Mouse (Mus musculus): ENCODE results near the gene Fgfr2. TPM values are rescaled to one million over a fixed set of nuclear protein-coding genes. Genes with fewer than 3 reads are reported as not detected.

Fgfr2 gene
- polyA plus RNA-seq, 1 experiment from 2014 or later, result 24.9 TPM

GRCm38 (mm10) chr7:132747096-132747495, 376.1 kb downstream of the Fgfr2 start:
- WGBS (ENCODE audit: insufficient replicate concordance), result 72% methylated on average over 6 of the region's 6 CpGs
- H3K4me1 ChIP-seq (ENCODE audit: control insufficient read depth, insufficient read depth, low read length), result peaks cover 2% of the 10 kb centered on the region; the same call in 1 of the 2 replicates
- ATAC-seq (replicated peaks; ENCODE audit: insufficient number of reproducible peaks, low FRiP score, low TSS enrichment), result no peak

GRCm38 (mm10) chr7:132742912-132743311, 380.2 kb downstream of the Fgfr2 start:
- WGBS (ENCODE audit: insufficient replicate concordance), result 90% methylated on average over 5 of the region's 5 CpGs
- Histone ChIP-seq H3K27me3 (ENCODE audit: control insufficient read depth, insufficient read depth, low read length) (no peaks in the 10 kb centered on the region), H3K4me3 (ENCODE audit: low read depth, low read length) (no peak overlapping the region), H3K4me1 (ENCODE audit: control insufficient read depth, insufficient read depth, low read length) (peaks cover 10% of the 10 kb centered on the region), H3K9me3 (replicated peaks; ENCODE audit: control insufficient read depth, low read length) (no peaks in the 10 kb centered on the region), H3K27ac (ENCODE audit: low read depth, low read length) (no peak overlapping the region), H3K9ac (ENCODE audit: low read depth, low read length) (no peak overlapping the region), H3K4me2 (no peak overlapping the region), H3K36me3 (ENCODE audit: control insufficient read depth, insufficient read depth, low read length) (no peaks in the 10 kb centered on the region)
- no peak for ATAC-seq (replicated peaks; ENCODE audit: insufficient number of reproducible peaks, low FRiP score, low TSS enrichment)

More at GRCm38 (mm10) chr7:132747096-132747495, 376.1 kb downstream of the Fgfr2 start:
- Histone ChIP-seq H3K4me3 (ENCODE audit: low read depth, low read length) (no peak overlapping the region), H3K4me2 (no peak overlapping the region), H3K27me3 (ENCODE audit: control insufficient read depth, insufficient read depth, low read length) (no peaks in the 10 kb centered on the region), H3K27ac (ENCODE audit: low read depth, low read length) (no peak overlapping the region), H3K9ac (ENCODE audit: low read depth, low read length) (no peak overlapping the region), H3K9me3 (replicated peaks; ENCODE audit: control insufficient read depth, low read length) (no peaks in the 10 kb centered on the region), H3K36me3 (ENCODE audit: control insufficient read depth, insufficient read depth, low read length) (no peaks in the 10 kb centered on the region)

- H3K4me2 ChIP-seq, result no peak overlapping the region
- WGBS (ENCODE audit: insufficient replicate concordance), result 53% methylated on average over 6 of the region's 6 CpGs
- no peak overlapping the region for H3K27ac ChIP-seq (ENCODE audit: low read depth, low read length)
- no peak for ATAC-seq (replicated peaks; ENCODE audit: insufficient number of reproducible peaks, low FRiP score, low TSS enrichment)
- H3K36me3 ChIP-seq (ENCODE audit: control insufficient read depth, insufficient read depth, low read length), result no peaks in the 10 kb centered on the region
- H3K27me3 ChIP-seq (ENCODE audit: control insufficient read depth, insufficient read depth, low read length), result no peaks in the 10 kb centered on the region
- H3K4me3 ChIP-seq (ENCODE audit: low read depth, low read length), result no peak overlapping the region
- peaks cover 29% of the 10 kb centered on the region for H3K4me1 ChIP-seq (ENCODE audit: control insufficient read depth, insufficient read depth, low read length)
- H3K9me3 ChIP-seq (replicated peaks; ENCODE audit: control insufficient read depth, low read length), result no peaks in the 10 kb centered on the region
- H3K9ac ChIP-seq (ENCODE audit: low read depth, low read length), result no peak overlapping the region
Observed at GRCm38 (mm10) chr7:132739829-132740228, 383.3 kb downstream of the Fgfr2 start.

GRCm38 (mm10) chr7:132738844-132739243, 384.3 kb downstream of the Fgfr2 start:
- Histone ChIP-seq H3K36me3 (ENCODE audit: control insufficient read depth, insufficient read depth, low read length) (no peaks in the 10 kb centered on the region), H3K4me2 (no peak overlapping the region), H3K4me1 (ENCODE audit: control insufficient read depth, insufficient read depth, low read length) (peaks cover 36% of the 10 kb centered on the region), H3K4me3 (ENCODE audit: low read depth, low read length) (no peak overlapping the region), H3K9me3 (replicated peaks; ENCODE audit: control insufficient read depth, low read length) (no peaks in the 10 kb centered on the region), H3K27ac (ENCODE audit: low read depth, low read length) (no peak overlapping the region), H3K27me3 (ENCODE audit: control insufficient read depth, insufficient read depth, low read length) (no peaks in the 10 kb centered on the region), H3K9ac (ENCODE audit: low read depth, low read length) (no peak overlapping the region)
- 79% methylated on average over 6 of the region's 6 CpGs for WGBS (ENCODE audit: insufficient replicate concordance)
- ATAC-seq (replicated peaks; ENCODE audit: insufficient number of reproducible peaks, low FRiP score, low TSS enrichment), result no peak

GRCm38 (mm10) chr7:132736099-132736862, 386.9 kb downstream of the Fgfr2 start:
- Histone ChIP-seq H3K9me3 (replicated peaks; ENCODE audit: control insufficient read depth, low read length) (no peaks in the 10 kb centered on the region), H3K9ac (ENCODE audit: low read depth, low read length) (peak overlapping the region; percentile 8; the same call in 1 of the 2 replicates), H3K4me1 (ENCODE audit: control insufficient read depth, insufficient read depth, low read length) (peaks cover 41% of the 10 kb centered on the region), H3K4me2 (no peak overlapping the region), H3K27ac (ENCODE audit: low read depth, low read length) (peak overlapping the region; percentile 47), H3K27me3 (ENCODE audit: control insufficient read depth, insufficient read depth, low read length) (no peaks in the 10 kb centered on the region), H3K4me3 (ENCODE audit: low read depth, low read length) (no peak overlapping the region), H3K36me3 (ENCODE audit: control insufficient read depth, insufficient read depth, low read length) (no peaks in the 10 kb centered on the region)
- 53% methylated on average over 17 of the region's 17 CpGs for WGBS (ENCODE audit: insufficient replicate concordance)
- ATAC-seq (replicated peaks; ENCODE audit: insufficient number of reproducible peaks, low FRiP score, low TSS enrichment), result peak; percentile 61

GRCm38 (mm10) chr7:132735145-132735544, 388.0 kb downstream of the Fgfr2 start:
- Histone ChIP-seq H3K9me3 (replicated peaks; ENCODE audit: control insufficient read depth, low read length) (no peaks in the 10 kb centered on the region), H3K4me2 (no peak overlapping the region), H3K27ac (ENCODE audit: low read depth, low read length) (no peak overlapping the region), H3K4me1 (ENCODE audit: control insufficient read depth, insufficient read depth, low read length) (peaks cover 39% of the 10 kb centered on the region), H3K27me3 (ENCODE audit: control insufficient read depth, insufficient read depth, low read length) (no peaks in the 10 kb centered on the region), H3K4me3 (ENCODE audit: low read depth, low read length) (no peak overlapping the region), H3K9ac (ENCODE audit: low read depth, low read length) (peak overlapping the region; percentile 8; the same call in 1 of the 2 replicates), H3K36me3 (ENCODE audit: control insufficient read depth, insufficient read depth, low read length) (no peaks in the 10 kb centered on the region)
- 28% methylated on average over 5 of the region's 5 CpGs for WGBS (ENCODE audit: insufficient replicate concordance)
- ATAC-seq (replicated peaks; ENCODE audit: insufficient number of reproducible peaks, low FRiP score, low TSS enrichment), result no peak

GRCm38 (mm10) chr7:132734222-132734621, 388.9 kb downstream of the Fgfr2 start:
- Histone ChIP-seq H3K9ac (ENCODE audit: low read depth, low read length) (no peak overlapping the region), H3K27ac (ENCODE audit: low read depth, low read length) (no peak overlapping the region), H3K4me2 (no peak overlapping the region), H3K4me3 (ENCODE audit: low read depth, low read length) (no peak overlapping the region), H3K27me3 (ENCODE audit: control insufficient read depth, insufficient read depth, low read length) (no peaks in the 10 kb centered on the region), H3K9me3 (replicated peaks; ENCODE audit: control insufficient read depth, low read length) (no peaks in the 10 kb centered on the region), H3K4me1 (ENCODE audit: control insufficient read depth, insufficient read depth, low read length) (peaks cover 31% of the 10 kb centered on the region), H3K36me3 (ENCODE audit: control insufficient read depth, insufficient read depth, low read length) (no peaks in the 10 kb centered on the region)
- 78% methylated on average over 9 of the region's 9 CpGs for WGBS (ENCODE audit: insufficient replicate concordance)
- ATAC-seq (replicated peaks; ENCODE audit: insufficient number of reproducible peaks, low FRiP score, low TSS enrichment), result no peak

- 75% methylated on average over 6 of the region's 6 CpGs for WGBS (ENCODE audit: insufficient replicate concordance)
- Histone ChIP-seq H3K4me3 (ENCODE audit: low read depth, low read length) (no peak overlapping the region), H3K9ac (ENCODE audit: low read depth, low read length) (no peak overlapping the region), H3K27ac (ENCODE audit: low read depth, low read length) (no peak overlapping the region), H3K36me3 (ENCODE audit: control insufficient read depth, insufficient read depth, low read length) (no peaks in the 10 kb centered on the region), H3K9me3 (replicated peaks; ENCODE audit: control insufficient read depth, low read length) (no peaks in the 10 kb centered on the region), H3K4me1 (ENCODE audit: control insufficient read depth, insufficient read depth, low read length) (peaks cover 37% of the 10 kb centered on the region), H3K27me3 (ENCODE audit: control insufficient read depth, insufficient read depth, low read length) (no peaks in the 10 kb centered on the region), H3K4me2 (no peak overlapping the region)
- no peak for ATAC-seq (replicated peaks; ENCODE audit: insufficient number of reproducible peaks, low FRiP score, low TSS enrichment)
Observed at GRCm38 (mm10) chr7:132733521-132733920, 389.6 kb downstream of the Fgfr2 start.

Measured in heart, embryonic 11.5 days (tissue).